Mouse (Mus musculus): ENCODE results near the gene Mrps2. TPM values are rescaled to one million over a fixed set of nuclear protein-coding genes. Genes with fewer than 3 reads are reported as not detected.
A peak's percentile ranks its signal among the peaks of the same experiment; 100 is the strongest.

Gene Mrps2
- polyA plus RNA-seq, 1 experiment from 2014 or later, result 51.2 TPM

GRCm38 (mm10) chr2:28494521-28494920, 26.7 kb downstream of the Mrps2 start:
- H3K4me1 ChIP-seq (ENCODE audit: control insufficient read depth, insufficient read depth, low read length), result no peaks in the 10 kb centered on the region
- ATAC-seq (ENCODE audit: low FRiP score, low TSS enrichment) (no peak), DNase-seq (no peak)
- no peak overlapping the region for H3K27ac ChIP-seq (replicated peaks; ENCODE audit: low read depth, low read length)
- no peaks in the 10 kb centered on the region for H3K36me3 ChIP-seq (ENCODE audit: control insufficient read depth, insufficient read depth, low read length)
- H3K4me2 ChIP-seq (ENCODE audit: low read length), result no peak overlapping the region
- H3K9ac ChIP-seq (replicated peaks; ENCODE audit: low read length), result no peak overlapping the region
- WGBS, result 89% methylated on average over 2 of the region's 2 CpGs
- H3K9me3 ChIP-seq (ENCODE audit: control insufficient read depth, low read length), result no peaks in the 10 kb centered on the region
- no peaks in the 10 kb centered on the region for H3K27me3 ChIP-seq (ENCODE audit: control insufficient read depth, insufficient read depth, low read length)
- H3K4me3 ChIP-seq (replicated peaks; ENCODE audit: low read depth, low read length), result no peak overlapping the region

- Histone ChIP-seq H3K36me3 (ENCODE audit: control insufficient read depth, insufficient read depth, low read length) (no peaks in the 10 kb centered on the region), H3K4me1 (ENCODE audit: control insufficient read depth, insufficient read depth, low read length) (no peaks in the 10 kb centered on the region), H3K27me3 (ENCODE audit: control insufficient read depth, insufficient read depth, low read length) (no peaks in the 10 kb centered on the region), H3K27ac (replicated peaks; ENCODE audit: low read depth, low read length) (no peak overlapping the region), H3K9me3 (ENCODE audit: control insufficient read depth, low read length) (no peaks in the 10 kb centered on the region), H3K4me2 (ENCODE audit: low read length) (no peak overlapping the region), H3K9ac (replicated peaks; ENCODE audit: low read length) (no peak overlapping the region), H3K4me3 (replicated peaks; ENCODE audit: low read depth, low read length) (no peak overlapping the region)
- peak; percentile 30 for DNase-seq
- WGBS, result 90% methylated on average over 14 of the region's 14 CpGs
- ATAC-seq (ENCODE audit: low FRiP score, low TSS enrichment), result no peak
Observed at GRCm38 (mm10) chr2:28495207-28495756, 27.4 kb downstream of the Mrps2 start.

GRCm38 (mm10) chr2:28495801-28496595, 28.1 kb downstream of the Mrps2 start:
- H3K4me3 ChIP-seq (replicated peaks; ENCODE audit: low read depth, low read length), result no peak overlapping the region
- no peak for DNase-seq
- WGBS, result 86% methylated on average over 16 of the region's 16 CpGs
- H3K27me3 ChIP-seq (ENCODE audit: control insufficient read depth, insufficient read depth, low read length), result no peaks in the 10 kb centered on the region
- no peak overlapping the region for H3K9ac ChIP-seq (replicated peaks; ENCODE audit: low read length)
- no peaks in the 10 kb centered on the region for H3K4me1 ChIP-seq (ENCODE audit: control insufficient read depth, insufficient read depth, low read length)
- no peaks in the 10 kb centered on the region for H3K36me3 ChIP-seq (ENCODE audit: control insufficient read depth, insufficient read depth, low read length)
- no peak overlapping the region for H3K4me2 ChIP-seq (ENCODE audit: low read length)
- H3K27ac ChIP-seq (replicated peaks; ENCODE audit: low read depth, low read length), result no peak overlapping the region
- no peak for ATAC-seq (ENCODE audit: low FRiP score, low TSS enrichment)
- no peaks in the 10 kb centered on the region for H3K9me3 ChIP-seq (ENCODE audit: control insufficient read depth, low read length)

GRCm38 (mm10) chr2:28496671-28497070, 28.8 kb downstream of the Mrps2 start, which contains the start of gene Gbgt1:
Gene Gbgt1, plus strand, starts transcription at chr2:28496891.
- Histone ChIP-seq H3K9me3 (ENCODE audit: control insufficient read depth, low read length) (no peaks in the 10 kb centered on the region), H3K27me3 (ENCODE audit: control insufficient read depth, insufficient read depth, low read length) (no peaks in the 10 kb centered on the region), H3K36me3 (ENCODE audit: control insufficient read depth, insufficient read depth, low read length) (no peaks in the 10 kb centered on the region), H3K4me3 (replicated peaks; ENCODE audit: low read depth, low read length) (no peak within 1 kb of the TSS), H3K9ac (replicated peaks; ENCODE audit: low read length) (no peak within 1 kb of the TSS), H3K4me1 (ENCODE audit: control insufficient read depth, insufficient read depth, low read length) (no peaks in the 10 kb centered on the region), H3K27ac (replicated peaks; ENCODE audit: low read depth, low read length) (no peak within 1 kb of the TSS), H3K4me2 (ENCODE audit: low read length) (no peak within 1 kb of the TSS)
- whole genome bisulfite sequencing, result 83% methylated on average over 5 of the region's 5 CpGs
- DNase-seq (no peak), ATAC-seq (ENCODE audit: low FRiP score, low TSS enrichment) (no peak)

GRCm38 (mm10) chr2:28497561-28497960, 29.7 kb downstream of the Mrps2 start:
- DNase-seq (no peak), ATAC-seq (ENCODE audit: low FRiP score, low TSS enrichment) (no peak)
- Histone ChIP-seq H3K36me3 (ENCODE audit: control insufficient read depth, insufficient read depth, low read length) (no peaks in the 10 kb centered on the region), H3K9ac (replicated peaks; ENCODE audit: low read length) (no peak overlapping the region), H3K9me3 (ENCODE audit: control insufficient read depth, low read length) (no peaks in the 10 kb centered on the region), H3K27me3 (ENCODE audit: control insufficient read depth, insufficient read depth, low read length) (no peaks in the 10 kb centered on the region), H3K4me2 (ENCODE audit: low read length) (no peak overlapping the region), H3K4me1 (ENCODE audit: control insufficient read depth, insufficient read depth, low read length) (no peaks in the 10 kb centered on the region), H3K4me3 (replicated peaks; ENCODE audit: low read depth, low read length) (no peak overlapping the region), H3K27ac (replicated peaks; ENCODE audit: low read depth, low read length) (no peak overlapping the region)
- WGBS, result 83% methylated on average over 5 of the region's 5 CpGs

GRCm38 (mm10) chr2:28498431-28498830, 30.6 kb downstream of the Mrps2 start:
- Histone ChIP-seq H3K27ac (replicated peaks; ENCODE audit: low read depth, low read length) (no peak overlapping the region), H3K27me3 (ENCODE audit: control insufficient read depth, insufficient read depth, low read length) (no peaks in the 10 kb centered on the region), H3K4me1 (ENCODE audit: control insufficient read depth, insufficient read depth, low read length) (no peaks in the 10 kb centered on the region), H3K4me2 (ENCODE audit: low read length) (no peak overlapping the region), H3K4me3 (replicated peaks; ENCODE audit: low read depth, low read length) (no peak overlapping the region), H3K9ac (replicated peaks; ENCODE audit: low read length) (no peak overlapping the region), H3K9me3 (ENCODE audit: control insufficient read depth, low read length) (no peaks in the 10 kb centered on the region), H3K36me3 (ENCODE audit: control insufficient read depth, insufficient read depth, low read length) (no peaks in the 10 kb centered on the region)
- 88% methylated on average over 4 of the region's 4 CpGs for WGBS
- DNase-seq, result no peak
- no peak for ATAC-seq (ENCODE audit: low FRiP score, low TSS enrichment)

GRCm38 (mm10) chr2:28502987-28503386, 35.1 kb downstream of the Mrps2 start:
- H3K27ac ChIP-seq (replicated peaks; ENCODE audit: low read depth, low read length), result no peak overlapping the region
- DNase-seq, result no peak
- no peaks in the 10 kb centered on the region for H3K36me3 ChIP-seq (ENCODE audit: control insufficient read depth, insufficient read depth, low read length)
- no peak for ATAC-seq (ENCODE audit: low FRiP score, low TSS enrichment)
- H3K27me3 ChIP-seq (ENCODE audit: control insufficient read depth, insufficient read depth, low read length), result no peaks in the 10 kb centered on the region
- WGBS, result 89% methylated on average over 10 of the region's 10 CpGs
- H3K4me2 ChIP-seq (ENCODE audit: low read length), result no peak overlapping the region
- H3K4me1 ChIP-seq (ENCODE audit: control insufficient read depth, insufficient read depth, low read length), result no peaks in the 10 kb centered on the region
- no peak overlapping the region for H3K4me3 ChIP-seq (replicated peaks; ENCODE audit: low read depth, low read length)
- no peaks in the 10 kb centered on the region for H3K9me3 ChIP-seq (ENCODE audit: control insufficient read depth, low read length)
- no peak overlapping the region for H3K9ac ChIP-seq (replicated peaks; ENCODE audit: low read length)

- no peak for DNase-seq
- WGBS, result 92% methylated on average over 13 of the region's 13 CpGs
- H3K9me3 ChIP-seq (ENCODE audit: control insufficient read depth, low read length), result no peaks in the 10 kb centered on the region
Observed at GRCm38 (mm10) chr2:28504676-28505075, 36.8 kb downstream of the Mrps2 start.

GRCm38 (mm10) chr2:28505795-28506194, 37.9 kb downstream of the Mrps2 start, which contains the start of gene Gm10134:
Gene Gm10134, plus strand, starts transcription at chr2:28506095.
- DNase-seq, result no peak
- no peaks in the 10 kb centered on the region for H3K36me3 ChIP-seq (ENCODE audit: control insufficient read depth, insufficient read depth, low read length)
- WGBS, result 74% methylated on average over 3 of the region's 3 CpGs
- no peak within 1 kb of the TSS for H3K27ac ChIP-seq (replicated peaks; ENCODE audit: low read depth, low read length)
- no peak within 1 kb of the TSS for H3K4me3 ChIP-seq (replicated peaks; ENCODE audit: low read depth, low read length)
- no peaks in the 10 kb centered on the region for H3K27me3 ChIP-seq (ENCODE audit: control insufficient read depth, insufficient read depth, low read length)
- ATAC-seq (ENCODE audit: low FRiP score, low TSS enrichment), result no peak
- H3K4me1 ChIP-seq (ENCODE audit: control insufficient read depth, insufficient read depth, low read length), result no peaks in the 10 kb centered on the region
- H3K9me3 ChIP-seq (ENCODE audit: control insufficient read depth, low read length), result no peaks in the 10 kb centered on the region
- H3K9ac ChIP-seq (replicated peaks; ENCODE audit: low read length), result no peak within 1 kb of the TSS
- H3K4me2 ChIP-seq (ENCODE audit: low read length), result no peak within 1 kb of the TSS

More at GRCm38 (mm10) chr2:28504676-28505075, 36.8 kb downstream of the Mrps2 start:
- no peaks in the 10 kb centered on the region for H3K4me1 ChIP-seq (ENCODE audit: control insufficient read depth, insufficient read depth, low read length)
- no peaks in the 10 kb centered on the region for H3K36me3 ChIP-seq (ENCODE audit: control insufficient read depth, insufficient read depth, low read length)
- H3K4me3 ChIP-seq (replicated peaks; ENCODE audit: low read depth, low read length), result no peak overlapping the region
- no peak for ATAC-seq (ENCODE audit: low FRiP score, low TSS enrichment)
- no peak overlapping the region for H3K4me2 ChIP-seq (ENCODE audit: low read length)
- H3K27ac ChIP-seq (replicated peaks; ENCODE audit: low read depth, low read length), result no peak overlapping the region
- H3K9ac ChIP-seq (replicated peaks; ENCODE audit: low read length), result no peak overlapping the region
- no peaks in the 10 kb centered on the region for H3K27me3 ChIP-seq (ENCODE audit: control insufficient read depth, insufficient read depth, low read length)

Measured in midbrain, embryonic 14.5 days (tissue).